Mouse (Mus musculus) limb, embryonic 13.5 days (tissue): Measurements from ENCODE around the gene Hdac9. TPM values are rescaled to one million over a fixed set of nuclear protein-coding genes. Genes with fewer than 3 reads are reported as not detected.

Experiments
- ATAC-seq: fragments of 200-750 bp; cut with Nextera tagmentation; 2 replicates; pipeline ENCODE4 v1.8.0; 2017; ENCODE audit warnings: low read depth, moderate number of reproducible peaks, moderate TSS enrichment; ENCODE audit not compliant: low FRiP score
- H3K27ac ChIP-seq: fragments of 300-500 bp; sonication (generic); 2 replicates; pipeline ENCODE4 v1.5.1; 2015; ENCODE audit warnings: inconsistent platforms, mild to moderate bottlenecking, moderate library complexity
- H3K27me3 ChIP-seq: fragments of 300-500 bp; sonication (generic); 2 replicates; pipeline ENCODE4 v1.6.1; 2015; ENCODE audit warnings: mild to moderate bottlenecking, inconsistent platforms
- H3K36me3 ChIP-seq: fragments of 300-500 bp; sonication (generic); 2 replicates; pipeline ENCODE4 v1.6.1; 2015; ENCODE audit warnings: inconsistent platforms, mild to moderate bottlenecking, moderate library complexity
- H3K4me1 ChIP-seq: fragments of 300-500 bp; sonication (generic); 2 replicates; pipeline ENCODE4 v1.6.1; 2015; ENCODE audit warnings: inconsistent platforms
- H3K4me2 ChIP-seq: fragments of 300-500 bp; sonication (generic); replicated peaks from 2 replicates; pipeline ENCODE4 v1.6.1; 2015; ENCODE audit warnings: inconsistent platforms, mild to moderate bottlenecking, moderate library complexity
- H3K4me3 ChIP-seq: fragments of 300-500 bp; sonication (generic); 2 replicates; pipeline ENCODE4 v1.5.1; 2015; ENCODE audit warnings: moderate library complexity, mild to moderate bottlenecking, inconsistent platforms
- H3K9ac ChIP-seq: fragments of 300-500 bp; sonication (generic); 2 replicates; pipeline ENCODE4 v1.6.1; 2015; ENCODE audit warnings: mild to moderate bottlenecking, inconsistent platforms
- H3K9me3 ChIP-seq: fragments of 300-500 bp; sonication (generic); 2 replicates; pipeline ENCODE4 v1.6.1; 2016; ENCODE audit warnings: inconsistent platforms
- WGBS: fragments of 180-500 bp; shearing (Covaris S2); methylation state at CpG from one replicate; pipeline ENCODE4 v1.1.7; 2015; 5-methylcytosine and 5-hydroxymethylcytosine counted together
- polyA plus RNA-seq: library from polyadenylated mRNA; unstranded; fragments of >200 nt; fragmentation: Nextera tagmentation; extraction: Ambion mirVana; gene quantifications from 2 replicates; pipeline ENCODE4 v1.2.1, GENCODE M21; 2015

Hdac9 gene
- polyA plus RNA-seq, 1 experiment from 2014 or later: 8.4 TPM

- WGBS: 85% methylated on average over 2 of the region's 2 CpGs
- Histone ChIP-seq H3K9me3 (no peaks in the 10 kb centered on the region), H3K9ac (no peak overlapping the region), H3K4me3 (no peak overlapping the region), H3K36me3 (no peaks in the 10 kb centered on the region), H3K4me2 (no peak overlapping the region), H3K27ac (no peak overlapping the region), H3K4me1 (peaks cover 2% of the 10 kb centered on the region; the same call in 1 of the 2 replicates), H3K27me3 (no peaks in the 10 kb centered on the region)
- no peak for ATAC-seq
These were observed 113.2 kb downstream of the Hdac9 start for GRCm38 (mm10) chr12:34803721-34804120.

- ATAC-seq: no peak
- Histone ChIP-seq H3K4me3 (no peak overlapping the region), H3K27ac (no peak overlapping the region), H3K36me3 (no peaks in the 10 kb centered on the region), H3K27me3 (no peaks in the 10 kb centered on the region), H3K9ac (no peak overlapping the region), H3K4me2 (no peak overlapping the region), H3K9me3 (no peaks in the 10 kb centered on the region), H3K4me1 (peaks cover 3% of the 10 kb centered on the region; the same call in 1 of the 2 replicates)
- WGBS: 58% methylated on average over 4 of the region's 4 CpGs
These were observed 114.6 kb downstream of the Hdac9 start for GRCm38 (mm10) chr12:34802308-34802707.

- no peak overlapping the region for H3K27ac ChIP-seq
- H3K27me3 ChIP-seq: no peaks in the 10 kb centered on the region
- no peak overlapping the region for H3K9ac ChIP-seq
- H3K4me2 ChIP-seq: no peak overlapping the region
- H3K4me3 ChIP-seq: no peak overlapping the region
- no peaks in the 10 kb centered on the region for H3K9me3 ChIP-seq
- no peaks in the 10 kb centered on the region for H3K36me3 ChIP-seq
- no peak for ATAC-seq
- peaks cover 5% of the 10 kb centered on the region; the same call in 1 of the 2 replicates for H3K4me1 ChIP-seq
These were observed 115.1 kb downstream of the Hdac9 start for GRCm38 (mm10) chr12:34801752-34802151.

- Histone ChIP-seq H3K4me2 (no peak overlapping the region), H3K4me3 (no peak overlapping the region), H3K4me1 (peaks cover 17% of the 10 kb centered on the region), H3K27me3 (no peaks in the 10 kb centered on the region), H3K27ac (no peak overlapping the region), H3K36me3 (no peaks in the 10 kb centered on the region), H3K9ac (no peak overlapping the region), H3K9me3 (no peaks in the 10 kb centered on the region)
- 63% methylated on average over 2 of the region's 2 CpGs for WGBS
- no peak for ATAC-seq
These were observed 119.5 kb downstream of the Hdac9 start for GRCm38 (mm10) chr12:34797389-34797788.

GRCm38 (mm10) chr12:34795487-34795886 is 121.4 kb downstream of the Hdac9 start:
- H3K27me3 ChIP-seq: no peaks in the 10 kb centered on the region
- H3K9ac ChIP-seq: no peak overlapping the region
- no peak overlapping the region for H3K27ac ChIP-seq
- H3K9me3 ChIP-seq: no peaks in the 10 kb centered on the region
- no peak for ATAC-seq
- H3K4me1 ChIP-seq: peaks cover 33% of the 10 kb centered on the region
- H3K4me3 ChIP-seq: no peak overlapping the region
- H3K36me3 ChIP-seq: no peaks in the 10 kb centered on the region
- WGBS: 58% methylated on average over 4 of the region's 4 CpGs
- H3K4me2 ChIP-seq: no peak overlapping the region

- Histone ChIP-seq H3K4me3 (no peak overlapping the region), H3K4me2 (peak overlapping the region; percentile 37), H3K9me3 (no peaks in the 10 kb centered on the region), H3K9ac (no peak overlapping the region), H3K27me3 (no peaks in the 10 kb centered on the region), H3K4me1 (peaks cover 37% of the 10 kb centered on the region), H3K27ac (no peak overlapping the region), H3K36me3 (no peaks in the 10 kb centered on the region)
- ATAC-seq: peak; percentile 76
- 14% methylated on average over 3 of the region's 3 CpGs for WGBS
These were observed 124.8 kb downstream of the Hdac9 start for GRCm38 (mm10) chr12:34792113-34792452.

- Histone ChIP-seq H3K27ac (no peak overlapping the region), H3K4me2 (peak overlapping the region; percentile 37), H3K36me3 (no peaks in the 10 kb centered on the region), H3K4me1 (peaks cover 37% of the 10 kb centered on the region), H3K9ac (no peak overlapping the region), H3K4me3 (no peak overlapping the region), H3K9me3 (no peaks in the 10 kb centered on the region), H3K27me3 (no peaks in the 10 kb centered on the region)
- 38% methylated on average over 10 of the region's 10 CpGs for WGBS
- peak; percentile 77 for ATAC-seq
These were observed 125.4 kb downstream of the Hdac9 start for GRCm38 (mm10) chr12:34791213-34792112.

GRCm38 (mm10) chr12:34789031-34789982 is 127.6 kb downstream of the Hdac9 start:
- Histone ChIP-seq H3K9ac (no peak overlapping the region), H3K4me3 (no peak overlapping the region), H3K4me1 (peaks cover 28% of the 10 kb centered on the region), H3K27me3 (no peaks in the 10 kb centered on the region), H3K4me2 (0 out of 2 replicates have a peak overlapping the region, but pooled peaks have one; percentile 9), H3K36me3 (no peaks in the 10 kb centered on the region), H3K27ac (peak overlapping the region; percentile 44; the same call in 1 of the 2 replicates), H3K9me3 (no peaks in the 10 kb centered on the region)
- 77% methylated on average over 10 of the region's 10 CpGs for WGBS
- ATAC-seq: no peak

- Histone ChIP-seq H3K27ac (no peak overlapping the region), H3K4me3 (no peak overlapping the region), H3K4me1 (peaks cover 23% of the 10 kb centered on the region), H3K4me2 (no peak overlapping the region), H3K9me3 (no peaks in the 10 kb centered on the region), H3K36me3 (no peaks in the 10 kb centered on the region), H3K27me3 (no peaks in the 10 kb centered on the region), H3K9ac (no peak overlapping the region)
- no peak for ATAC-seq
These were observed 129.5 kb downstream of the Hdac9 start for GRCm38 (mm10) chr12:34787380-34787779.

- Histone ChIP-seq H3K36me3 (no peaks in the 10 kb centered on the region), H3K4me1 (no peaks in the 10 kb centered on the region), H3K27ac (no peak overlapping the region), H3K9ac (no peak overlapping the region), H3K9me3 (no peaks in the 10 kb centered on the region), H3K4me2 (no peak overlapping the region), H3K27me3 (no peaks in the 10 kb centered on the region), H3K4me3 (no peak overlapping the region)
- no peak for ATAC-seq
- WGBS: 84% methylated on average over 6 of the region's 6 CpGs
These were observed 133.3 kb downstream of the Hdac9 start for GRCm38 (mm10) chr12:34783574-34783973.

- H3K4me1 ChIP-seq: no peaks in the 10 kb centered on the region
- H3K9me3 ChIP-seq: no peaks in the 10 kb centered on the region
- no peaks in the 10 kb centered on the region for H3K27me3 ChIP-seq
- H3K27ac ChIP-seq: no peak overlapping the region
- no peak overlapping the region for H3K4me3 ChIP-seq
- 76% methylated on average over 6 of the region's 6 CpGs for WGBS
- no peak overlapping the region for H3K9ac ChIP-seq
- no peaks in the 10 kb centered on the region for H3K36me3 ChIP-seq
- no peak for ATAC-seq
- no peak overlapping the region for H3K4me2 ChIP-seq
These were observed 137.4 kb downstream of the Hdac9 start for GRCm38 (mm10) chr12:34779368-34779957.

GRCm38 (mm10) chr12:34776170-34776569 is 140.7 kb downstream of the Hdac9 start:
- Histone ChIP-seq H3K9ac (no peak overlapping the region), H3K4me2 (no peak overlapping the region), H3K4me3 (no peak overlapping the region), H3K27me3 (no peaks in the 10 kb centered on the region), H3K9me3 (no peaks in the 10 kb centered on the region), H3K4me1 (no peaks in the 10 kb centered on the region), H3K36me3 (no peaks in the 10 kb centered on the region), H3K27ac (no peak overlapping the region)
- 58% methylated on average over 3 of the region's 3 CpGs for WGBS
- no peak for ATAC-seq
